In the genomic region with DNA sequence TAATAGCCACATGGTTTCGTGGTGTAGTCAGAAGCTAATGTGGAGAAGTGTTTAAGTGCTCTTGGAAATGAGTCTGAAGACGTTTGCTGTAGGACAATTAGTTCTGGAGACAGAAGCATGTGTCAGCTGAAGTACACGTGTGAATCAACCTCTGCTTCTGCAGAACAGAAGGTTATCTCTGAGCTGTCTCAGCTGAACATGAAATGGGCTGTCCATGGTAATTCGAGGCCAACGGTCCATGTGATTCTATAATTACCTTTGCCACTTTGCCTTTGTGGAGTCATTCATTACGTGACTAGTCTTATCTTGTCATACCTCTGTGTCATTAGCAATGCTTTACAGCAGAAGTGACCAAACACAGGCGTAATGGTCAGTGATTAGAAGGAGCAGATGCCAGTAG, we compare ENCODE assay signal across 20 mouse cellular contexts.
DNase-seq lines count a peak whose midpoint lies in the region; ATAC-seq and TF ChIP-seq lines count a peak whose summit lies in the region.
"Had no signal": no experiment of that assay in that cellular context is flagged by ENCODE, and none has a peak within 500 bp of the region (broad histone marks: within the 10 kb centered on the region; RNA-seq: fewer than 3 reads in every experiment).

No protein-coding gene starts in this region.

- no peak overlapping the region for H3K9ac ChIP-seq in forebrain, embryonic 12.5 days
- H3K9ac ChIP-seq in forebrain, embryonic 15.5 days (replicated peaks), result no peak overlapping the region
- no peak overlapping the region for H3K9ac ChIP-seq in heart, postnatal 0 days (replicated peaks; ENCODE audit: low read depth, low read length)
- H3K9ac ChIP-seq: heart, embryonic 13.5 days; hindbrain, embryonic 13.5 days; intestine, embryonic 15.5 days had no signal

- no peak for TF ChIP-seq EP300 in heart, postnatal 0 days (IDR thresholded peaks at IDR 0.05; ENCODE audit: low read depth)

- no peak overlapping the region for H3K27ac ChIP-seq in forebrain, embryonic 12.5 days
- H3K27ac ChIP-seq in forebrain, embryonic 15.5 days (replicated peaks), result no peak overlapping the region
- no peak overlapping the region for H3K27ac ChIP-seq in heart, postnatal 0 days (ENCODE audit: low read depth)
- H3K27ac ChIP-seq: embryonic facial prominence, embryonic 10.5 days; heart, adult 2 months; heart, embryonic 13.5 days; hindbrain, embryonic 13.5 days; intestine, embryonic 15.5 days had no signal

- H3K4me1 ChIP-seq in forebrain, embryonic 12.5 days, result no peaks in the 10 kb centered on the region
- no peaks in the 10 kb centered on the region for H3K4me1 ChIP-seq in forebrain, embryonic 15.5 days
- 0 out of 2 replicates have a peak, but pooled peaks cover 7% of the 10 kb centered on the region for H3K4me1 ChIP-seq in heart, postnatal 0 days (ENCODE audit: control insufficient read depth, insufficient read depth)
- H3K4me1 ChIP-seq: intestine, embryonic 15.5 days had no signal

- ATAC-seq in forebrain, embryonic 12.5 days (ENCODE audit: low FRiP score), result 0 out of 2 replicates have a peak, but pooled peaks have one; percentile 11
- ATAC-seq in forebrain, embryonic 15.5 days (replicated peaks), result no peak
- peak; percentile 63 for ATAC-seq in heart, postnatal 0 days (ENCODE audit: insufficient read depth, low read depth)
- ATAC-seq: forebrain, embryonic 14.5 days; intestine, embryonic 15.5 days had no signal

- H3K9me3 ChIP-seq in forebrain, embryonic 12.5 days, result no peaks in the 10 kb centered on the region
- H3K9me3 ChIP-seq in forebrain, embryonic 15.5 days, result no peaks in the 10 kb centered on the region
- H3K9me3 ChIP-seq in heart, postnatal 0 days (replicated peaks; ENCODE audit: control insufficient read depth, low read length), result no peaks in the 10 kb centered on the region
- H3K9me3 ChIP-seq: embryonic facial prominence, embryonic 10.5 days; heart, embryonic 13.5 days; hindbrain, embryonic 13.5 days; intestine, embryonic 15.5 days had no signal

- peak; percentile 23 for DNase-seq in heart, postnatal 0 days (ENCODE audit: low spot score)
- no peak for DNase-seq in heart, postnatal 36 days
- peak; percentile 21 for DNase-seq in MN1 (ENCODE audit: low spot score)
- peak; percentile 39 for DNase-seq in retina, embryonic 14.5 days (ENCODE audit: low spot score)
- DNase-seq in kidney, postnatal 25 days, result no peak
- DNase-seq: adrenal gland, adult 8-10 months; adrenal gland, postnatal 36 days; cerebellum, adult 2 months; cerebellum, postnatal 10 days; heart, adult 2 months; heart, postnatal 14 days; kidney, adult 8-10 months had no signal

- no peak overlapping the region for H3K4me3 ChIP-seq in forebrain, embryonic 12.5 days (replicated peaks)
- H3K4me3 ChIP-seq in forebrain, embryonic 15.5 days, result no peak overlapping the region
- H3K4me3 ChIP-seq in heart, postnatal 0 days (ENCODE audit: low read depth, low read length), result no peak overlapping the region
- H3K4me3 ChIP-seq: embryonic facial prominence, embryonic 10.5 days; heart, adult 2 months; heart, embryonic 13.5 days; hindbrain, embryonic 13.5 days; intestine, embryonic 15.5 days had no signal

- H3K27me3 ChIP-seq in forebrain, embryonic 12.5 days, result 0 out of 2 replicates have a peak, but pooled peaks cover 5% of the 10 kb centered on the region
- no peaks in the 10 kb centered on the region for H3K27me3 ChIP-seq in forebrain, embryonic 15.5 days
- H3K27me3 ChIP-seq in heart, postnatal 0 days (ENCODE audit: control insufficient read depth, insufficient read depth, low read length), result no peaks in the 10 kb centered on the region
- H3K27me3 ChIP-seq: CH12.LX; heart, embryonic 13.5 days; intestine, embryonic 15.5 days had no signal

- WGBS in forebrain, embryonic 12.5 days, result 59% methylated on average over 7 of the region's 7 CpGs
- 52% methylated on average over 7 of the region's 7 CpGs for WGBS in forebrain, embryonic 15.5 days
- 21% methylated on average over 7 of the region's 7 CpGs for WGBS in heart, postnatal 0 days

- TF ChIP-seq CTCF in heart, postnatal 0 days (IDR thresholded peaks at IDR 0.05; ENCODE audit: low read depth), result no peak

- no peak overlapping the region for H3K4me2 ChIP-seq in forebrain, embryonic 12.5 days
- H3K4me2 ChIP-seq in forebrain, embryonic 15.5 days (replicated peaks), result no peak overlapping the region
- no peak overlapping the region for H3K4me2 ChIP-seq in heart, postnatal 0 days (ENCODE audit: low read depth, low read length)
- H3K4me2 ChIP-seq: heart, embryonic 13.5 days; hindbrain, embryonic 13.5 days; intestine, embryonic 15.5 days had no signal

- no peaks in the 10 kb centered on the region for H3K36me3 ChIP-seq in forebrain, embryonic 12.5 days (replicated peaks)
- H3K36me3 ChIP-seq in forebrain, embryonic 15.5 days, result no peaks in the 10 kb centered on the region
- H3K36me3 ChIP-seq in heart, postnatal 0 days (replicated peaks; ENCODE audit: control insufficient read depth, insufficient read depth, low read length), result no peaks in the 10 kb centered on the region
- H3K36me3 ChIP-seq: embryonic facial prominence, embryonic 10.5 days; heart, embryonic 13.5 days; hindbrain, embryonic 13.5 days; intestine, embryonic 15.5 days had no signal

- intact Hi-C loops in heart, postnatal 36 days (cut with DNase I), result no loop called here

Comparison
In these comparisons a context has a peak if more than half of its experiments do, and no peak if none do; other contexts are left out.
1. DNase-seq: peak in heart, postnatal 0 days (single experiment), MN1 (single experiment) and retina, embryonic 14.5 days (single experiment); none in heart, postnatal 36 days (0 of 2) and kidney, postnatal 25 days (0 of 2).